Mouse (Mus musculus): ENCODE measurements at regions not wholly inside any gene's neighbourhood (a gene's known extent, or its start where the extent isn't known, plus 50 kb on each side); places are given as distances from the start of the nearest gene placed in this dataset.

GRCm38 (mm10) chr1:169168033-169168432 is 363.2 kb downstream of the Nuf2 start:
- WGBS: 80% methylated on average over 4 of the region's 4 CpGs
- Histone ChIP-seq H3K36me3 (no peaks in the 10 kb centered on the region), H3K4me1 (no peaks in the 10 kb centered on the region), H3K27me3 (ENCODE audit: low read depth, poor library complexity, severe bottlenecking) (no peaks in the 10 kb centered on the region), H3K27ac (no peak overlapping the region), H3K9me3 (replicated peaks) (no peaks in the 10 kb centered on the region), H3K4me3 (no peak overlapping the region)
- DNase-seq (ENCODE audit: low spot score): no peak

- Histone ChIP-seq H3K27me3 (ENCODE audit: low read depth, poor library complexity, severe bottlenecking) (no peaks in the 10 kb centered on the region), H3K4me3 (no peak overlapping the region), H3K36me3 (no peaks in the 10 kb centered on the region), H3K9me3 (replicated peaks) (no peaks in the 10 kb centered on the region), H3K4me1 (no peaks in the 10 kb centered on the region), H3K27ac (no peak overlapping the region)
- WGBS: 91% methylated on average over 5 of the region's 5 CpGs
- DNase-seq (ENCODE audit: low spot score): no peak
Observed at GRCm38 (mm10) chr1:169166041-169166850, 365.0 kb downstream of the Nuf2 start.

- Histone ChIP-seq H3K27ac (no peak overlapping the region), H3K36me3 (no peaks in the 10 kb centered on the region), H3K9me3 (replicated peaks) (no peaks in the 10 kb centered on the region), H3K27me3 (ENCODE audit: low read depth, poor library complexity, severe bottlenecking) (no peaks in the 10 kb centered on the region), H3K4me3 (no peak overlapping the region), H3K4me1 (peaks cover 19% of the 10 kb centered on the region)
- DNase-seq (ENCODE audit: low spot score): no peak
- 38% methylated on average over 6 of the region's 6 CpGs for WGBS
Observed at GRCm38 (mm10) chr1:169160858-169161257, 370.4 kb downstream of the Nuf2 start.

- WGBS: 49% methylated on average over 1 of the region's 1 CpGs
- DNase-seq (ENCODE audit: low spot score): no peak
- no peaks in the 10 kb centered on the region for H3K36me3 ChIP-seq
- no peak overlapping the region for H3K27ac ChIP-seq
- no peaks in the 10 kb centered on the region for H3K27me3 ChIP-seq (ENCODE audit: low read depth, poor library complexity, severe bottlenecking)
- peaks cover 25% of the 10 kb centered on the region for H3K4me1 ChIP-seq
- no peaks in the 10 kb centered on the region for H3K9me3 ChIP-seq (replicated peaks)
- no peak overlapping the region for H3K4me3 ChIP-seq
Observed at GRCm38 (mm10) chr1:169160220-169160619, 371.0 kb downstream of the Nuf2 start.

- Histone ChIP-seq H3K27me3 (ENCODE audit: low read depth, poor library complexity, severe bottlenecking) (no peaks in the 10 kb centered on the region), H3K4me3 (no peak overlapping the region), H3K36me3 (no peaks in the 10 kb centered on the region), H3K4me1 (peaks cover 28% of the 10 kb centered on the region), H3K9me3 (replicated peaks) (no peaks in the 10 kb centered on the region), H3K27ac (no peak overlapping the region)
- no peak for DNase-seq (ENCODE audit: low spot score)
Observed at GRCm38 (mm10) chr1:169159786-169160185, 371.5 kb downstream of the Nuf2 start.

GRCm38 (mm10) chr1:169157496-169157895 is 373.8 kb downstream of the Nuf2 start:
- Histone ChIP-seq H3K4me3 (no peak overlapping the region), H3K4me1 (peaks cover 28% of the 10 kb centered on the region), H3K27me3 (ENCODE audit: low read depth, poor library complexity, severe bottlenecking) (no peaks in the 10 kb centered on the region), H3K36me3 (no peaks in the 10 kb centered on the region), H3K9me3 (replicated peaks) (no peaks in the 10 kb centered on the region), H3K27ac (no peak overlapping the region)
- WGBS: 83% methylated on average over 3 of the region's 3 CpGs
- no peak for DNase-seq (ENCODE audit: low spot score)

GRCm38 (mm10) chr1:169156875-169157274 is 374.4 kb downstream of the Nuf2 start:
- Histone ChIP-seq H3K4me1 (peaks cover 28% of the 10 kb centered on the region), H3K27me3 (ENCODE audit: low read depth, poor library complexity, severe bottlenecking) (no peaks in the 10 kb centered on the region), H3K9me3 (replicated peaks) (no peaks in the 10 kb centered on the region), H3K4me3 (no peak overlapping the region), H3K27ac (no peak overlapping the region), H3K36me3 (no peaks in the 10 kb centered on the region)
- no peak for DNase-seq (ENCODE audit: low spot score)
- WGBS: 92% methylated on average over 4 of the region's 4 CpGs

- Histone ChIP-seq H3K36me3 (no peaks in the 10 kb centered on the region), H3K27ac (peak overlapping the region; percentile 72)
- WGBS: 49% methylated on average over 14 of the region's 14 CpGs
Observed at GRCm38 (mm10) chr1:169155484-169156459, 375.5 kb downstream of the Nuf2 start.

GRCm38 (mm10) chr1:169142216-169142615 is 389.0 kb downstream of the Nuf2 start:
- 91% methylated on average over 3 of the region's 3 CpGs for WGBS

More at GRCm38 (mm10) chr1:169155484-169156459, 375.5 kb downstream of the Nuf2 start:
- no peak for DNase-seq (ENCODE audit: low spot score)
- Histone ChIP-seq H3K9me3 (replicated peaks) (no peaks in the 10 kb centered on the region), H3K4me1 (peaks cover 25% of the 10 kb centered on the region), H3K4me3 (no peak overlapping the region), H3K27me3 (ENCODE audit: low read depth, poor library complexity, severe bottlenecking) (no peaks in the 10 kb centered on the region)

GRCm38 (mm10) chr1:169140056-169140455 is 391.2 kb downstream of the Nuf2 start:
- Histone ChIP-seq H3K27me3 (ENCODE audit: low read depth, poor library complexity, severe bottlenecking) (no peaks in the 10 kb centered on the region), H3K36me3 (no peaks in the 10 kb centered on the region), H3K9me3 (replicated peaks) (no peaks in the 10 kb centered on the region), H3K4me3 (no peak overlapping the region), H3K4me1 (no peaks in the 10 kb centered on the region; the same call in 1 of the 2 replicates), H3K27ac (no peak overlapping the region)
- 90% methylated on average over 3 of the region's 3 CpGs for WGBS
- no peak for DNase-seq (ENCODE audit: low spot score)

More at GRCm38 (mm10) chr1:169142216-169142615, 389.0 kb downstream of the Nuf2 start:
- Histone ChIP-seq H3K27me3 (ENCODE audit: low read depth, poor library complexity, severe bottlenecking) (no peaks in the 10 kb centered on the region), H3K4me1 (no peaks in the 10 kb centered on the region), H3K27ac (no peak overlapping the region), H3K9me3 (replicated peaks) (no peaks in the 10 kb centered on the region), H3K36me3 (no peaks in the 10 kb centered on the region), H3K4me3 (no peak overlapping the region)
- no peak for DNase-seq (ENCODE audit: low spot score)

- WGBS: 86% methylated on average over 5 of the region's 5 CpGs
Observed at GRCm38 (mm10) chr1:169139507-169139906, 391.8 kb downstream of the Nuf2 start.

GRCm38 (mm10) chr1:169139184-169139486 is 392.1 kb downstream of the Nuf2 start:
- Histone ChIP-seq H3K4me3 (no peak overlapping the region), H3K4me1 (no peaks in the 10 kb centered on the region; the same call in 1 of the 2 replicates), H3K36me3 (no peaks in the 10 kb centered on the region), H3K9me3 (replicated peaks) (no peaks in the 10 kb centered on the region), H3K27me3 (ENCODE audit: low read depth, poor library complexity, severe bottlenecking) (no peaks in the 10 kb centered on the region), H3K27ac (no peak overlapping the region)
- WGBS: 64% methylated on average over 2 of the region's 2 CpGs
- DNase-seq (ENCODE audit: low spot score): no peak

More at GRCm38 (mm10) chr1:169139507-169139906, 391.8 kb downstream of the Nuf2 start:
- H3K4me3 ChIP-seq: no peak overlapping the region
- H3K36me3 ChIP-seq: no peaks in the 10 kb centered on the region
- no peaks in the 10 kb centered on the region for H3K27me3 ChIP-seq (ENCODE audit: low read depth, poor library complexity, severe bottlenecking)
- no peaks in the 10 kb centered on the region; the same call in 1 of the 2 replicates for H3K4me1 ChIP-seq
- no peaks in the 10 kb centered on the region for H3K9me3 ChIP-seq (replicated peaks)
- H3K27ac ChIP-seq: no peak overlapping the region
- DNase-seq (ENCODE audit: low spot score): no peak
